Mouse (Mus musculus) limb, embryonic 15.5 days (tissue): ENCODE measurements around the gene Doc2g. TPM values are rescaled to one million over a fixed set of nuclear protein-coding genes. Genes with fewer than 3 reads are reported as not detected.
"Not testable (repeated sequence)": the region's sequence is repeated elsewhere in the genome, so short reads cannot be mapped to it uniquely, and the experiment has no call there.

Source experiments
- ATAC-seq: fragments of 200-750 bp; cut with Nextera tagmentation; 2 replicates; pipeline ENCODE4 v1.8.0; 2017; ENCODE audit warnings: low read depth, moderate TSS enrichment; ENCODE audit not compliant: insufficient number of reproducible peaks, low FRiP score, low TSS enrichment
- H3K27ac ChIP-seq: fragments of 300-500 bp; sonication (generic); 2 replicates; pipeline ENCODE4 v1.5.1; 2015; ENCODE audit warnings: moderate library complexity, mild to moderate bottlenecking, inconsistent platforms
- H3K27me3 ChIP-seq: fragments of 300-500 bp; sonication (generic); 2 replicates; pipeline ENCODE4 v1.6.1; 2015; ENCODE audit warnings: inconsistent platforms
- H3K36me3 ChIP-seq: fragments of 300-500 bp; sonication (generic); 2 replicates; pipeline ENCODE4 v1.6.1; 2015; ENCODE audit warnings: inconsistent platforms
- H3K4me1 ChIP-seq: fragments of 300-500 bp; sonication (generic); 2 replicates; pipeline ENCODE4 v1.6.1; 2015; ENCODE audit warnings: inconsistent platforms
- H3K4me2 ChIP-seq: fragments of 300-500 bp; sonication (generic); 2 replicates; pipeline ENCODE4 v1.6.1; 2015; ENCODE audit warnings: mild to moderate bottlenecking, inconsistent platforms
- H3K4me3 ChIP-seq: fragments of 300-500 bp; sonication (generic); 2 replicates; pipeline ENCODE4 v1.5.1; 2015; ENCODE audit warnings: mild to moderate bottlenecking, inconsistent platforms
- H3K9ac ChIP-seq: fragments of 300-500 bp; sonication (generic); 2 replicates; pipeline ENCODE4 v1.6.1; 2015; ENCODE audit warnings: inconsistent platforms
- H3K9me3 ChIP-seq: fragments of 300-500 bp; sonication (generic); 2 replicates; pipeline ENCODE4 v1.6.1; 2016; ENCODE audit warnings: inconsistent platforms
- WGBS: fragments of 180-500 bp; shearing (Covaris S2); methylation state at CpG from one replicate; pipeline ENCODE4 v1.1.7; 2015; 5-methylcytosine and 5-hydroxymethylcytosine counted together
- polyA plus RNA-seq: library from polyadenylated mRNA; unstranded; fragments of >200 nt; fragmentation: Nextera tagmentation; extraction: Ambion mirVana; gene quantifications from 2 replicates; pipeline ENCODE4 v1.2.1, GENCODE M21; 2015

The Doc2g gene
- 3.8 and 4.4 TPM in 2 replicates for polyA plus RNA-seq

DNA sequence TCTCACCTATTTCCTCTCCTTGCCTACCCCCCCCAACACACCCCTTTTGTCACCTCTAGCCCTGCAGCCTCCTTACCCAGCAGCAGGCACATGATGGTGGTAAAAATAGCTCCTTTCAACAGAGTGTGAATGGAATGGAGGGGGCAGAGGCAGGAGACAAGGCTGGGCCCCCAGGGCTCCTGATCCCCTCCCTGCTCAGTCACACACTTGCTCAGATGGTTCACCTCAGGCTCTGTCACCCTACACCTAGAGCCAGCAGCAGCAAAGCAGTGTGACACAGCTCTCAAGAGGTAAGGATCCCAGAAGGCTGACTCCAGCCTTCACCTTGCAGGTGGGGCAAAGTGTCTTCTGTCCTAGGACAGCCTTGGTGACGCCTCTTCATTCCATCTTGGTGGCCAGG, at the start of gene Doc2g:
Gene Doc2g (plus strand): TSS at position 202 of the 400 bp plus-strand sequence.
- ATAC-seq: no peak
- no peak within 1 kb of the TSS; the same call in 1 of the 2 replicates for H3K9ac ChIP-seq
- peaks cover 38% of the 10 kb centered on the region for H3K36me3 ChIP-seq
- whole genome bisulfite sequencing: 65% methylated on average over 1 of the region's 1 CpGs
- H3K9me3 ChIP-seq: no peaks in the 10 kb centered on the region
- no peak within 1 kb of the TSS for H3K4me2 ChIP-seq
- peaks cover 25% of the 10 kb centered on the region for H3K4me1 ChIP-seq
- H3K27ac ChIP-seq: no peak within 1 kb of the TSS
- no peaks in the 10 kb centered on the region for H3K27me3 ChIP-seq
- H3K4me3 ChIP-seq: no peak within 1 kb of the TSS

DNA sequence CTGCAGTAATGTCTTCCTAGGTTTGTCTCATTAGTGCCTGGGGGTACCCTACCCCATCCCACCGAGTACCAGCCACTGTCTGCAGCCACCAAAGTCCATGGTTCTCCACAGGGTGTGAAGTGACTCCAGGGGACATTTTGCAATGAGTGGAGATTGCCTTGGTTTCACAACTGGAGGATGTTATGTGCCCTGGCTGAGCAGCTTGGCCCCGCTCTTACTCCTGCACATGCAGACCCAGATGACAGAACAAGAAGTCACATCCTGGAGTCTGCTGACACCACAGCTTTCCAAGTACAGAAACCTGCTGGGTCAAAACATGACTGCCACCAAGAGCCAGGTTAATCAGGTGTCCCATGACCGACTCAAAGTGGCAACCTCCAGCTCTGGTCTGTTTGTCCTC, 48.1 kb upstream of the Doc2g start:
- Histone ChIP-seq H3K4me2 (no peak overlapping the region), H3K36me3 (no peaks in the 10 kb centered on the region), H3K4me1 (peaks cover 4% of the 10 kb centered on the region), H3K27ac (no peak overlapping the region), H3K27me3 (no peaks in the 10 kb centered on the region), H3K4me3 (no peak overlapping the region), H3K9me3 (no peaks in the 10 kb centered on the region), H3K9ac (no peak overlapping the region)
- 76% methylated on average over 3 of the region's 3 CpGs for WGBS
- no peak for ATAC-seq

DNA sequence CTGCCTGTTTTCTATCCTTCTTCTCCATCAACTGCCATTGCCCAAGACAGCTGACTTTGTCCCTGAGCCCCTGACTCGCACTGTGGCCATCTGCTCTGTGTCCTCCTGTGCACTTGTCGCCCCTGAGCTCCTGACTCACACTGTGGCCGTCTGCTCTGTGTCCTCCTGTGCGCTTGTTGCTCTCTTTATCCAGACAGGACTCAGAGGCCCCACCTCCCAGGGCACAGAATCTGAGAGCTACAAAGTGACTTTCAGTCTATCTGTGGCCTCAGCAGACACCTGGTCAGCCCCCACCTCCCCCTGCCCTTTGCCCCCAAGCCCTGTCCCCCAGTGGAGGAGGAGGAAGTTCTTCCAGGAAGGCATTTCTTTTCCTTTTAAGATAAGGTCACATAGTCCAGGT, 47.3 kb upstream of the Doc2g start:
- Histone ChIP-seq H3K27ac (no peak overlapping the region), H3K4me2 (no peak overlapping the region), H3K36me3 (no peaks in the 10 kb centered on the region), H3K4me3 (no peak overlapping the region), H3K4me1 (peaks cover 4% of the 10 kb centered on the region), H3K9me3 (no peaks in the 10 kb centered on the region), H3K27me3 (no peaks in the 10 kb centered on the region), H3K9ac (no peak overlapping the region)
- WGBS: 51% methylated on average over 4 of the region's 4 CpGs
- ATAC-seq: no peak

DNA sequence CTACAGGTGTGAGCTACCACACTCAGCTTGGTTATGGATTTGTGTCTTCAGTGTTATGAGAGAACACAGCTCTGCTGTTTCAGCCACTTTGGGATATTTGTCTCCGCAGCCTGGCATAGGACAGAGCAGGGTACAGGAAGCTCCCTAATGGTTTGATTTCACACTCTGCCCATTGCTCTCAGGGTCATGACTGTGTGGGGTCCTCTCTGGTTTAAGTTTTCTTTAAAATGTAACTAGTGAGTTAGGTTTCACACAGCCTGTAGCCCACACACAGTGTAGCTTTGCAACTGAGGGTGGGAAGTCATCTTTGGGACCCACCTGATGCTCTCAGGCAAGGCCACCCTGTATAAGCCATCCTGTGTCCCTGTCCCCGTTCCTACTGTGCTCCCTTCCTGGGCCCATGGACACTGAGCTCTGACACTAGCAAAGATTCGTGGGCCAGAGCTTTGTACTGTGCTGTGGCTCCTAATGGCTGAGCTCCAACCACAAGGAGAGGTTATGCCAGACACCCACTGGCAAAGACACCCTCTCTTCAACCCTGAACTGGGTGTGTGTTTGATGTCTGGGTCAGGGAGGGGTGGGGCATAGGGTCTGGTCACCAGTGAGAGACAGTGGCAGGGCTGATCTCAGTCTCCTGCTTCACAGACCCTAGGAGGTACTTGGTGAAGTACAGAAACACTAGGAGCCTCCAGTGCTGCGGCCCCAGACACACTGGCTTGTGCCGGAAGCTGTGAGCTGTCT, 45.6 kb upstream of the Doc2g start:
- not testable (repeated sequence) for H3K4me2 ChIP-seq, H3K9me3 ChIP-seq, H3K27me3 ChIP-seq, H3K36me3 ChIP-seq, H3K4me3 ChIP-seq, H3K9ac ChIP-seq, H3K4me1 ChIP-seq, ATAC-seq, H3K27ac ChIP-seq
- WGBS: 78% methylated on average over 5 of the region's 5 CpGs

DNA sequence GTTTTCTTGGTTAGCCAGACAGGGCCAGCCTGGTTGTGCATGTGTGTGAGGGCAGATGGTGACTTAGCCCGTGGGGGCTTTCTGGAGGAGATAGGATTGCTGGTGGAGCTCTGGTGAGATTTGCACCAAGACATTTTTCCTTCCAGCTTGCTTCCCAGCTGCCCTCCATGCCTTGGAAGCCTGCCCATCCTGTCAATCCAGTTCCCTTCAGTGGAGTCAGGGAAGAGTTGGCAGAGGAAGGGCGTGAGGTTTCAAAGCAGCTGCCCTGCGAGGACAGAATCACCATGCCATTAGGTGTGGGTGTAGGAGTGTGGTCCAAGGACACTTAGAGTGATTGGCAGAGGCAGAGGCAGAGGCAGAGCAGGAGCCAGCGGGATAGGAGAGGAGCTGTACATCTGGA, 44.6 kb upstream of the Doc2g start, which contains the start of gene Aldh3b3:
Gene Aldh3b3 (plus strand): TSS at position 176 of the 400 bp plus-strand sequence.
- ATAC-seq: no peak
- Histone ChIP-seq H3K27me3 (no peaks in the 10 kb centered on the region), H3K4me2 (no peak within 1 kb of the TSS), H3K36me3 (no peaks in the 10 kb centered on the region), H3K4me3 (no peak within 1 kb of the TSS), H3K9ac (no peak within 1 kb of the TSS), H3K9me3 (no peaks in the 10 kb centered on the region), H3K27ac (no peak within 1 kb of the TSS), H3K4me1 (peaks cover 4% of the 10 kb centered on the region)
- 59% methylated on average over 4 of the region's 4 CpGs for WGBS

DNA sequence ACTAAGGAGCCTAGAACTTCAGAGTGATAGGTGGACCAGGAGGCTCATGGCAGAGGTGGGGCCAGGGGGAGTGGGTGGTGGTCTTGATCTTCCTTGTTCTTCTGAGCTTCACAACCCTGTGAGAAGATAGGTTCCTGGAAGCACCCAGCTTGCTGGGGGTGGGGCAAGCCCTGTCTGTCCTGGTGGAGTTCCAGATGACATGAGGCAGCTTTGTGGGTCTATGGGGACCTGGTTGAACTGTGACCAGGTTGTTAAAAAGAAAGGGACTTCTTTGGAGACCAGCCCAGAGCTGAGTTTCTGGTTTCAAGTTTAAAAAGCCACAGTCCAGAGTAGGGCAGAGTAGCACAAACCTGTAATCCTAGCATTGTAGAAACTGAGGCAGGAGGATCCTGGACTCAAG, 44.1 kb upstream of the Doc2g start:
- Histone ChIP-seq H3K4me3 (no peak overlapping the region), H3K4me2 (no peak overlapping the region), H3K27ac (no peak overlapping the region), H3K36me3 (no peaks in the 10 kb centered on the region), H3K4me1 (peaks cover 4% of the 10 kb centered on the region), H3K9ac (no peak overlapping the region), H3K9me3 (no peaks in the 10 kb centered on the region), H3K27me3 (no peaks in the 10 kb centered on the region)
- no peak for ATAC-seq

DNA sequence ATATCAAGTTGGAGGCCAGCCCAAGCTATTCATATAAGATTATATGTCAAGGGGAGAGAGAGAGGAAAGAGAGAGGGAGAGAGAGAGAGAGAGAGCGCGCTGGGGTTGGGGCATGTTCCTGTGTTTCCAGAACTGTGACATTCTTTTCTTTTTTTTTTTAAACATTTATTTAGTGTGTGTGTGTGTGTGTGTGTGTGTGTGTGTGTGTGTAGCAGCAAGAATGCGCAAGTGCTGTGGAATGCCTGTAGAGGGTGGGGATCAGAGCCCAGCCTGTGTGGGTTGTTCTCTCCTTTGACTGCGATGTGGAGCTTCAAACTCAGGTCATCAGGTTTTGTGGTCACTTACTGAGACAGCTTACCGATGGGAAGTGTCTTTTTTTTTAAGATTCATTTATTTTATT, 42.9 kb upstream of the Doc2g start:
- Histone ChIP-seq H3K4me3 (no peak overlapping the region), H3K27me3 (no peaks in the 10 kb centered on the region), H3K4me2 (no peak overlapping the region), H3K4me1 (peaks cover 4% of the 10 kb centered on the region), H3K9me3 (no peaks in the 10 kb centered on the region), H3K36me3 (no peaks in the 10 kb centered on the region), H3K9ac (no peak overlapping the region), H3K27ac (no peak overlapping the region)
- WGBS: 58% methylated on average over 5 of the region's 5 CpGs
- no peak for ATAC-seq

DNA sequence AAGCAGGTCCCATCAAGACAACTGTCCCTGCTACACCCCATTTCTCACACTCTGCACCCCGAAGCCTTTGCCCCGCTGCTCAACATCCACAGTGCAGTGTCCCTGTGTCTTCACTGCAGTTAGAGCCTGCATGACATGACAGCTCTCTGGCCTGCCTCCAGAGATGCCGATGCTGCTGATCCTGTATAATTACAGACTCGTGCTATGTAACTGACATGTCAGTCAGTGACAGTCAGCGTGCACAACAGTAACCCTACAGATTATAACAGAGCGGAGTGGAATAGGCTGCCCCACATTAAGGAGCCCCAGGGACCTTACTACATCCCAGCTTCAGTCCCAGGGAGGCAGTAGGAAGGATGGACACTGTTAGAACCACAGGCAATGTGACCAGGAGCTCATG, 41.3 kb upstream of the Doc2g start:
- WGBS: 79% methylated on average over 6 of the region's 6 CpGs

DNA sequence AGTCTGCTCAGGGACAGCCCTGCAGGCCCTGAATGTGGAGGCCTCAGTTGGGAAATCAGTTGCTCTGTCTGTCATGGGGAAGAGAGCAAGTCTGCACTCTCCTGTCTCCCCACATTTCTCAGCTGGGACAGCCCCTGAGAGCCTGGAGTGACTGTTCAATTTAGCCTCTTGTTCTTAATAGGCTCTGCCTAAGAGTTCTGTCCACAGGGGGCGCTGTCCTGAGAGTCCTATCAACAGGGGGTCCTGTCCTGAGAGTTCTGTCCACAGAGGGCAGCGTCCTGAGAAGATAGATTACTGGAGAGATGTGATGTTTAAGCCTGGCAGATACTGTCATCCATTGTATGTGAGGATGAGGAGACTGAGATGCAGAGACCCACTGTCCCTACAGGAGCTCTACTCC, 40.6 kb upstream of the Doc2g start:
- no peaks in the 10 kb centered on the region for H3K36me3 ChIP-seq
- no peak overlapping the region for H3K4me3 ChIP-seq
- no peak overlapping the region for H3K4me2 ChIP-seq
- no peak overlapping the region for H3K27ac ChIP-seq
- WGBS: 21% methylated on average over 2 of the region's 2 CpGs
- H3K4me1 ChIP-seq: peaks cover 4% of the 10 kb centered on the region
- no peaks in the 10 kb centered on the region for H3K27me3 ChIP-seq
- no peak overlapping the region for H3K9ac ChIP-seq
- no peaks in the 10 kb centered on the region for H3K9me3 ChIP-seq
- no peak for ATAC-seq

More for the DNA sequence above, 41.3 kb upstream of the Doc2g start:
- H3K4me2 ChIP-seq, H3K27me3 ChIP-seq, ATAC-seq, H3K9ac ChIP-seq, H3K36me3 ChIP-seq, H3K4me3 ChIP-seq, H3K27ac ChIP-seq, H3K9me3 ChIP-seq, H3K4me1 ChIP-seq: not testable (repeated sequence)

DNA sequence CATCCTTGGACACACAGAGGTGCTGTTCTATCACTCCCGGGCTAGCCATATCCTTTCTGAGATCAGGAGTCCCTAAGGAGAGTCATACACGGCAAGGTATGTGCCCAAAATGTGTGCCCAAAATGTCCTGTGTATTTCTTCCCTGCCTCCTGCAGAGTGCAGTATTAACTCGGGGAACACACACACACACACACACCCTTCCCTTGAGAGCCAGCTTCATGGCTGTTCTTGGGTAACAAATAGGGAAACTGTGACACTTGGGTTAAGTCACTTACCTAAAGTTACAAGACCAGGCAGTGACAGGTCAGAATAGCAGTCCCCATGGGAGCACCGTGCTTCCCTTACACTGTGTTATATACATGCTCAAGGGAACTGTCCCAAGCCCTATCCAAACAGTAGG, 39.1 kb upstream of the Doc2g start:
- no peak overlapping the region for H3K4me3 ChIP-seq
- no peaks in the 10 kb centered on the region for H3K27me3 ChIP-seq
- H3K9me3 ChIP-seq: no peaks in the 10 kb centered on the region
- no peak overlapping the region for H3K9ac ChIP-seq
- 66% methylated on average over 4 of the region's 4 CpGs for WGBS
- H3K4me1 ChIP-seq: peaks cover under 1% of the 10 kb centered on the region
- no peak overlapping the region for H3K4me2 ChIP-seq
- no peak overlapping the region for H3K27ac ChIP-seq
- no peak for ATAC-seq
- H3K36me3 ChIP-seq: no peaks in the 10 kb centered on the region

DNA sequence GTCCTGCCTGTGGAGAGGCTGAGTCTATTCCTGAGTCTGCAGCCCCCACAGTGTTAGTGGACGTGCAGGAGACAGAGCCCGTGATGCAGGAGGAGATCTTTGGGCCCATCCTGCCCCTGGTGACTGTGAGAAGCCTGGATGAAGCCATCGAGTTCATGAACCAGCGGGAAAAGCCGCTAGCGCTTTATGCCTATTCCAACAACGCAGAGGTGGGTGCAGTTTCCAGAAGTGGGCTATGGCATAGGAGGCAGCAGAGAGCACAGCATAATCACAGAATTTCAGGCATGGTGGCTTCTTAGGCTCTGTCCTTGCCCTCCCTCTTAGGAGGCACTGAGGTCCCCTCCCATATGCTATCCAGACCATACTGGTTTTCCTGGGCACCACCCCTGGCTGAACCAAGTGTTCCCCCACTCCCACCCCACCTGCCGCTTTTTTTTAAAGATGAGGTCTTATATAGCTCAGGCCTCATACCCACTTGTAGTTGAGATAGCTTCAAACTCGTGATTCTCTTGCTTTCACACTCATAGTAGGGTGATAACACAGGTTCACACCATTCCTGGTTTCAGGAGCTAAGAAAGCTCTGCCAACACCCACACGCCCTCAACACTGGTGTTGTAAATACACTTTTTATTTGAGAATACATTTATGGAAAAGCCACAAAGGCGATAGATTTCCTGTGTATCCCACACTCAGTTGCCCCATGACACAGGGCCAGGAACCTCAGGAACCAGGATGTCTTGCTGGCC, 36.6 kb upstream of the Doc2g start:
- H3K4me2 ChIP-seq: no peak overlapping the region
- no peaks in the 10 kb centered on the region for H3K36me3 ChIP-seq
- ATAC-seq: no peak
- H3K4me1 ChIP-seq: 0 out of 2 replicates have a peak, but pooled peaks cover 4% of the 10 kb centered on the region
- H3K27ac ChIP-seq: no peak overlapping the region
- no peak overlapping the region for H3K9ac ChIP-seq
- WGBS: 68% methylated on average over 11 of the region's 11 CpGs
- no peak overlapping the region for H3K4me3 ChIP-seq
- H3K27me3 ChIP-seq: no peaks in the 10 kb centered on the region
- H3K9me3 ChIP-seq: no peaks in the 10 kb centered on the region

DNA sequence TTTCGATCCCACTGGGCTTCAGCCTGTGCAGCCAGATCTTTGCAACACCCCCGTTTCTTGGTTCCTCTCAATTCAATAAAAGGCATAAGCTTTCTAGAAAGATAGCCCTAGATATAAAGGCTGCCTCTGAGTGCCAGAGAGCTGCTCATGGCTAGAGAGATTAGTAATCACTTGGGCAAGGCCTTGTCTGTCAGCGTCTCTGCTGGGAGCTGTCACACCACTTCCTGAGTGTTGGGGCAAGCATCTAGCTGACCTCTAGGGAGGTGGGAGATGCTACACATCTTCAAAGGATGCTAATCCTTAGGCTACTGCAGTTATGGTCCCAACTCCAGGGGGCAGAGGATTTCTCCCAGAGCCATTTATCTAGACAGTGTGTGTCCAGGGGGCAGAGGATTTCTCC, 35.9 kb upstream of the Doc2g start:
- ATAC-seq: no peak
- H3K4me2 ChIP-seq: no peak overlapping the region
- WGBS: 55% methylated on average over 3 of the region's 3 CpGs

More for the DNA sequence above, 35.9 kb upstream of the Doc2g start:
- Histone ChIP-seq H3K9ac (no peak overlapping the region), H3K4me3 (no peak overlapping the region), H3K27me3 (no peaks in the 10 kb centered on the region), H3K4me1 (peaks cover 6% of the 10 kb centered on the region), H3K27ac (no peak overlapping the region), H3K36me3 (no peaks in the 10 kb centered on the region), H3K9me3 (no peaks in the 10 kb centered on the region)
